Mouse (Mus musculus): ENCODE results near the gene Tstd2. TPM values are rescaled to one million over a fixed set of nuclear protein-coding genes. Genes with fewer than 3 reads are reported as not detected.

Gene Tstd2
- 10 to 100 TPM; 14.5 to 18.5 TPM for total RNA-seq (2021)
- long read RNA-seq, experiment 1, transcript Tstd2-202 (10 exons, 3,726 nt): major isoform, 14 of 26 reads
- long read RNA-seq, experiment 1, partial matches to known transcripts: 2 of 26 reads
- long read RNA-seq, experiment 1, other reads (novel, unspliced or antisense): 8 of 26 reads
- long read RNA-seq, experiment 2, transcript Tstd2-202 (10 exons, 3,726 nt): major isoform, 7 of 16 reads
- long read RNA-seq, experiment 2, partial matches to known transcripts: 2 of 16 reads
- long read RNA-seq, experiment 2, other reads (novel, unspliced or antisense): 5 of 16 reads

DNA sequence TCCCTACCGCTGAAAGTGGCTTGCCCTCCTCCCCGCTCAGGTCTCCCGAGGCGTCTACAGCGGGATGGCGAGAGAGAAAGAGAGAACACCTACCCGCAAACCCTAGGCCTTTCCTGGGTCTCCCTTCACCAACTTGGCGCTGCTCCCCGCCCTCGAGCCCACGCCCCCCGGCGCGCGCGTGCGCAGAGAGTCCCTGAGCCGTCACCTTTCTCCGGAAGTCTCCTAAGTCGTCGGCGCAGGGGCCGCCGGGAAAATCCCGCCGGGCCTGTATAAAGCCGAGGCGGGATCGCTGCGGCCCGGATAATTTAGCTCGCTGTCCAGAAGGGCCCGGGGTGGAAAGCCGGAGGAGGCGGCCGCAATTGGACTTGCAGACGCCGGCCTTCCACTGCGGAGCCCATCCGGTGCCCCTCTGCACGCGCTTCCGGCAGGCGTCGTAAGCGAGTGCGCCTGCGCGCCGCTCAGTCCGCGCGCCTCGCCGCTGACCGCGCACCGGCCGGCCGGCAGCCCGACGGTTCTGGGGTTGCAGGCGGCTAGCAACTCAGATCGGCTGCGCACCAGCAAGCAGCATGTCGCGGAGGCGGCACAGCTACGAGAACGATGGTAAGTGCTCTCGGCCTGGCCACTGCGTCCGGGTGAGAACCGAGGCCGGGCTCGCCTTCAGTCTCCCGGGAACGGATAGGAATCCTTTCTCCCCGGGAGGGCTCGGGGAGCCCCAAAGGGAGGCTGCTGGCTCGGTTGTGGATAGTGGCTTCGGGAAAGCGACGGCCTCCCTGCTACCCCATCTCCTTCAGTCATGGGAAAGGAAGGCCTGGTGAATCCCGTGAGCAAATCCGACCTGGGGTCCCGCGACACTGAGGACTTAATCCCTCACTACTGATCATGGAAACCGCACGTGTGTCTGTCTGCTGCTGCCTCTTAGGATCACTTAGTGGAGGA is at the start of gene Tstd2, which contains the start of gene Ncbp1:
Gene Tstd2 (minus strand): TSS at position 408 of the 936 bp plus-strand sequence.
Gene Ncbp1 (plus strand): TSS at position 327 of the 936 bp plus-strand sequence.
- DNase-seq (ENCODE audit: low spot score in 2 of 2): peak; percentile 89 to 93

DNA sequence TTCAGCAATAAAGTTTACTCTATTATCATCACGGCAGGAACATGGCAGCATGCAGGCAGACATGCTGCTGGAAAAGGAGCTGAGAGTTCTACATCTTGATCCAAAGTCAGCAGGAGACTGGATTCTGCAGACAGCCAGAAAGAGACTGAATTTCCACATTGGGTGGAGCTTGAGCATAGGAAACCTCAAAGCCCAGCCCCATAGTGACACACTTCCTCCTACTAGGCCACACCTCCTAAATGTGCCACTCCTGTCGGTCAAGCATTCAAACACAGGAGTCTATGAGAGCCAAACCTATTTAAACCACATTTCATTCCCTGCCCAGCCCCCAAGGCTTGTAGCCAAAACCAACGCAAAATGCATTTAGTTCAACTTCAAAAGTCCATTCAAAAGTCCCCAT is 48.0 kb upstream of the Tstd2 start:
- DNase-seq (ENCODE audit: low spot score in 2 of 2): no peak

DNA sequence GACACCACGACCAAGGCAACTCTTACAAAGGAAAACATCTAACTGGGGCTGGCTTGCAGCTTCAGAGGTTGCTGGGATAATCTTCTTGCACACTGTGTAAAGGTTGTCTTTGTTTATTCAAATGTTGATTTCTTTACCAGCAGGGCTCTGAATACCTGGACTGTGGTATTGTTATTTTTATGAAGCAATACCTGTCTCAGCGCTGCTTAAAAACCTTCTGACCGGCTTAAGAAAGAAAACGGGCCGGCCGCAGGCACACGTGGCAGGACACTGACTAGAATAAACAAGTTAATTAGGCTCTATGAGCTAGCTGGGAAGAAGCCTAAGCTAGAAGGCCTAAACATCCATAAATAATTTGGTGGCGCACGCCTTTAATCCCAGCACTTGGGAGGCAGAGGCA is 47.4 kb upstream of the Tstd2 start:
- DNase-seq (ENCODE audit: low spot score in 2 of 2): no peak

DNA sequence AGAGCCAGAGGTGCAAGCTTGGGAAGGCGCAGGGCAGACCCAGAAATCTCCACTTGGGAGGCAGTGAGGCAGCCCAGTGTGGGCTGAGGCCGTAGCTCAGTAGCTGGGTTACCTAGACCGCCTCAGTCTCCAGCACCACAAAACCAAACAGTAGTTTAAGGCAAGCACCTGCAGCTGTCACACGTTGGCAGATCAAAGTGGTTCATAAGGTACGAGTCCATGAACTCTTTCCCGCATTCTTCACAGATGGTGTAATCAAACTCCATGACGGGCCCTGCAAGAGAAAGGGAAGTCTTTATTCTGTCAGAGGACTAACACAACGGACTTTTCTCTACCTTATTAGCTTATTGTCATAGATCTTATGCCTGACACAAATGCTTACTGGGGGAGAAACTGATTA is 46.9 kb upstream of the Tstd2 start:
- DNase-seq (ENCODE audit: low spot score in 2 of 2): no peak

DNA sequence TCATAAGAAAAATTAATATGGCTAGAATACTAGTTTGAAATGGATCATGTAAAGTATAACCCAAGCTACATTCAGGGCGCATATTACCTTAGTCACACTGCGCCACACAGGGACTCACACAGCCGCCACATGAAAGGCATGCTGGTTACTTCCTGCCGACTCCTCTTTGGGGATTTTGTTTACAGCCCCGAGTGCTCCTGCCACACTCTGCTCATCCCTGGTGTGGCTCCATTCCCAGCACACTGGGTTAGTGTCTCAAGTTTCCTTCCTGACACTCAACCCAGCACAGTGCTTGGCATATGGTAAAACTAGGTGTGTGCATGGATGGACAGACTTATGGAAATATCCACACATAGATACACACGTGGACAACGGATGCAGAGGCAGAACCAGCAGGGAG is 43.7 kb upstream of the Tstd2 start:
- no peak for DNase-seq (ENCODE audit: low spot score in 2 of 2)

DNA sequence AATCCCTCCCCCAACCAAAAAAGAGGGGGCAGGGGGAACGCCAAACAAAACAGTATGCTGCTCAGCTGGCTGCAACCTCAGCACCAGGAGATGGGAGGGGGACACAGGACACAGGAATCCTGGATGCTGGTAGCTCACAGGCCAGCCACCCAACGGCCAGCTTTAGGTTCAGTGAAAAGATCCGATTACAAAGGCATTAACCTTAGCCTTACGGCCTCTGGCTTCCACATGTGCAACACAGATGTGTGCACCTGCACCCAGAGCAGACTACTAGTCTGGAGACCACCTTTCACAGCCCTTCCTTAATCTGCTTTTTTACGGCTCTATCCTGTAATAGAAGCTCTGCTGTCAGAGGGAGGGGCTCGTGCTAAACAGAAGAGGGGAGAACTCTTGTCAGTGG is 42.7 kb upstream of the Tstd2 start:
- DNase-seq (ENCODE audit: low spot score in 2 of 2): no peak

DNA sequence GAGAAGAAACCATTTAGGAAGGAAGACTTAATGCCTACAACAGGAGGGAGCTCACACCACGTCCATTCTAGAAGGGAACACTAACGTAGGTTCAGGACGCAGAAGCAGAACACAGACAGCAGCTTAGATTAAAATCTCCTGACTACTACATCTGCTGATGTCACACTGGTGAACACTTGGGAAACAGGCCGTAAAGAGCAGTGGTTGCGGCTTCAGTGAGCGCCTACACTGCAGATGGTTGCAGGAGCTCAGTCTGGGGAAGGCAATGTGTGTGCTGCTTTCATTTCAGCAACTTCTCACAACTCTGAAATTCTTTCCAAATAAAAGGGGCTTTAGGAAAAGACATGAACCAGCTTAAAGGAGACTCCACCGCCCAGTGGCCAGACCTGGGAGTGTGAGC is 39.0 kb upstream of the Tstd2 start:
- DNase-seq (ENCODE audit: low spot score in 2 of 2): no peak

DNA sequence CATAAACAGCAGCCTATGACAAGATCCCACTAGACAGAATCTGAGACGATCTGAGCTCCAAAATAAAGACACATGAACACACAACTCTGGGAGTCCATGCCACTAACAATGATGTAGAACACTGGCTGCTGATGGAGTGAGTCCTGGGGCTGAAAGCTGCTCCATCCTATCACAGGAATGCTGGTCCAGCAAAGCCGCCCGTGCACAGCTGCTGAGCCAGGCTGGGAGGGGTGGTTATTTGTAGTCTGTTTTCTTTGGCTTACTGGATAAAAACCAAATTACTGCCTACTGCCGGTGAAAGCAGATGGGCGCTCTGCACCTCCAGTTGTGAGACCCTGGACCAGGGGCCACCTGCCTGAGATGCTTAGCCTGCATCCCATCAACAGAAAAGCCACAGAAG is 38.5 kb upstream of the Tstd2 start:
- no peak for DNase-seq (ENCODE audit: low spot score in 2 of 2)

DNA sequence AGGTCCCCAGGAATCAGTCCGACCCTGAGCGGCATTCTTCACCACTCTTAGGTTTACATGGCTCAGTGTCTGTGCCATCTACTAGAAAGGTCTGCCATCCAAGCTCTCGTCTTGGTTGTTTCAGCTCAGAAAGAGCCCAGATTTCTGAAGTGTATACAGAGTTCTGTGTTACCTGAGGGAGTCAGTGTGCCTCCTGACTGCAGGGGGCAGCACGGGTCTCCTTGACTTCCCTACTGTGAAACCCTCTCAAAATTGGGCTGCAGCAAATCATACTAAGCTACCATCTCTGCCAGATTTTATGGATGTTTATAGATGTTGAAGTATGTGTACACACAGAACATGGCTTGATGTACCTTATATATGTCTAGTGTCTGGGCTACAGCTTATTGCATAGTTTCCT is 37.8 kb upstream of the Tstd2 start:
- no peak for DNase-seq (ENCODE audit: low spot score in 2 of 2)

DNA sequence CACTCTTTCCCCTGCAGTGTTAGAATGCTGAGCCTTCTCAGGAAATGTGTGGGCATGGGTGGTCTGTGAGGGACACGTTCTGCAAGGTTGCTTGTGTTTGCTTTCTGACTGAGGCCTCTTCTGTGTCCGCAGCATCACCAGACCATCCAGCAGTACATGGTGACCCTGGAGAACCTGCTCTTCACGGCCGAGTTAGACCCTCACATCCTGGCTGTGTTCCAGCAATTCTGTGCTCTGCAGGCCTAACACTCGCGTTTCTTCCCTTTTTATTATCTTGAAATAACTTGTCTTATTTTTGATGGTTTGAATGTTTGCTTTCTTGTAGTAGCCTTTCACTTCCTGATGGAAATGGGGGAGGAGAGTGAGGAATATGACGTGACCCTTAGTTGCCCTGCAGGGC is 33.3 kb upstream of the Tstd2 start:
- no peak for DNase-seq (ENCODE audit: low spot score in 2 of 2)

DNA sequence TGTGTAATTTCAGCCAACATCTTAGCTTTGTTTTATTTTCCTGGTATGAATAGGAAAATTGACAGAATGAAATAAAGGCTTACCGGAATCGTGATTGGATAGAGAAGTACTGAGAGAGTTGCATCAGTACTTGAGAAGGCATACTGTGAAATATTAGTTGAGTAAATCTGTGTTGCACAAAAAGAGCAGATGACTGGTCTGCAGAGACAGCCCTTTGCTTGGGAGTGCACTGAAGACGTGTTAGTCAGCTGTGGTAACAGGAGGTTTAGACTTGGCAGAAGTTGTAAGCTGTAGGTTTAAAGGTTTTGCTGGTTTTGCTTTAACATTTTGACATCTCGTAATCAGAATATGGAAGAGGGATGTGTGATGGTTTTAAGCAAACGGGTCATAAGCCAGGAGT is 27.3 kb upstream of the Tstd2 start:
- DNase-seq (ENCODE audit: low spot score in 2 of 2): no peak

DNA sequence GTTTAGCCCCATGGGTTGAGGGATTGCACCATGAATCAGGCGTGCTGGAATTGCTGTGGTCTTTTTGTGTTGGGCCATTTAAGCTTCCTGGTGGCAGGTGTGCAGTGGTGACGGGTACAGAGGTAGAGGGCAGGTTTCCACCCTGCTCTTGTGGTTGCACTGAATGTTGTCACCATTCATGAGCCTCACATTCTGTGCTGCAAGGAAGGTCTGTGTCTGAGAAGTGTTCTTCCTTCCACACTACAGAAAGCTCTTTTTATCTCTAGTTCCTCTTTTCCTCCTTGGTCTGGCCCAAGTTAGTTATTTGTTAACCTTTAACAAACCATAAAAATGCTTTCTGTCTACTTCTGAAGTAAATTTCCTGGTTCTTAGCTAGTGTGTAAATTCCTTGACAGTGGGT is 25.5 kb upstream of the Tstd2 start:
- no peak for DNase-seq (ENCODE audit: low spot score in 2 of 2)

DNA sequence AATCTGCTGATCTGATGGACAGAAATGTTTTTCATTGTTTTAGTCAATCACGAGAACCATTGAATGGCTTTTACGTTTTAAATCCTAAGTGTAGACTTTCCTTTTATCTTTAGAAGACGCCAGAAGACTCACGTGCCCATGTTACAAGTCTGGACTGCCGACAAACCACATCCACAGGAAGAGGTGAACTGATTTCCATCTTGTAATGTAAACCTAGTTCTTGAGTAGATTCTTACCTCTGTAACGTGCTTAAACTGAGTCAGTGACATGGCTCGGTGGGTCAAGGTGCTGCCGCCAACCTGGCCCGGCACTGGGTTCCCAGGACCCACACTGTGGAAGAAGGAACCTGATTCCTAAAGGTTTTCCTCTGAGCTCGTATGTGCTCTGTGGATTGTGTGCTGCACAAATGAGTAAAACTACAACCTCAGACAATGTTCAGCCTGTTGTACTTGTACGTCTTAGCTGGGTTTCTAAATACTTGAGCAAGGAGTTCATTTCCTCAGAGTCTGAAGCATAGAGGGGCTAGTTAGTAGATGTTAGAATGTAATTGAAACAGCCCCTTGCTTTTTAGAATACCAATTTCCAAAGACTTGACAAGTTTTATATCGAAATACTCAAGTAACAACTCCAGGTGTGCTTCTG is 13.5 kb upstream of the Tstd2 start:
- DNase-seq (ENCODE audit: low spot score in 2 of 2): no peak

DNA sequence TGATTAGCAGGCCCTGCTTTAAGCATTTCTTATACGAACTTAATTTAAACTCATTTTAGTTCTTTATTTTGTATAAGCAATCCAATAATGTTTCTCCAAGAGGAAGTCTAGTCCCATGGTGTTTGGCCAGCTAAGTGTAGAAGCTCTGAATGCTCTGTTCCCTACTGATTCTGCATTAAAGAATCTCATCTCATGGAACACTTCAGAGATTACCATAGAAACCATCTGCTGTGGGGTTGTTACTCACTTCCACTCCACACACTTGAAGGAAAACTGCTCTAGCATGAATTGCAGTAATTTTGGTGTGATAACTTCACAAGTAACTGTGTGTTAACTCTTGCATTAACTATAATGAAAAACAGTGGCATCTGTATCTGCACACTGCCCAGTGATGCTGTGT is 8.4 kb upstream of the Tstd2 start:
- DNase-seq (ENCODE audit: low spot score in 2 of 2): no peak

DNA sequence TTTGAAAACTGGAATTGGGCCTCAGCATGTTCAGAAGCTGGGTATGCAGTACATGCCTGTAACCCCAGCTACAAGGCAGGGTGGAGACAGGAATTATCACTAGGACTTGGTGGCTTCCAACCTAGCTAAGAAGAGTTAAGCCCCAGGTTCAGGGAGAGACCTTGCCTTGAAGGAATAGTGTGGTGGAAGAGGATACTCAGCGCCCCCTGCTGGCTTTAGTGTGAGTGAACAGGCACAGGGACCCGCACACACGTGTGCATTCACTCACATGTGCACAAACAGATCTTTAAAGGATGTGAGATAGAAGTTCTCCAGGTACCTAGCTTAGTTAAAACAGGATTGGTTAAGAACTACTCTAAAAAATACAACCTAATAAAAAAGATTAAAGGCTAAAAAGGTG is 5.8 kb upstream of the Tstd2 start:
- DNase-seq (ENCODE audit: low spot score in 2 of 2): no peak

DNA sequence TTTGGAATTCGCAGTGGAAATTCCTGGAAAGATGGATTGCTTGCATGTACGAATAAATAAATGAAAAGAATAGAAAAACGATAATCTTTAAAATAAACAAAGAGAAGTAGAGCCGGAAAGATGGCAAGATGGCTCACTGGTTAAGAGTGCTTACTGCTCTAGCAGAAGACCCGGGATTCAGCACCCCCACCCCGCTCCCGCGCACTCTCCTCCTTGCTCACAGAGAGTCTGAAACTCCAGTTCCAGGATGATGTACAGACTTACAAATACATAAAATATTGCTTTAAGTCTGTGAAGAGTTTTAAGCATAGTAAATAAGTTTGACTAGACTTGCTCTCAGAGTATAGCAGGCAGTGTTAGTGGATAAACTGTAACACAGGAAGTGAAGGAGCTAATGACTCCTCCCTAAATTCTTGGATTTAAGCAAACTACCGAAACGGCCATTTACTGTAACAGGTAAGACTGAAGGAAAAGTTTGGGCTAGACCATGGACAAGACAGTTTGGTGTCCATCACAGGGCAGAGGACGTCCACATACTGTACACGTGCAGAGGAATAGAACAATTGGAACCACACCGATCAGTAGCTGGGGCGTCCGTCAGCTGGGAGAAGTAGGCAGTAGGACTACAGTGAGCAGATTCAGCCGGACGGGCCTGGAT is 736 bp downstream of the Tstd2 start:
- no peak for DNase-seq (ENCODE audit: low spot score in 2 of 2)

DNA sequence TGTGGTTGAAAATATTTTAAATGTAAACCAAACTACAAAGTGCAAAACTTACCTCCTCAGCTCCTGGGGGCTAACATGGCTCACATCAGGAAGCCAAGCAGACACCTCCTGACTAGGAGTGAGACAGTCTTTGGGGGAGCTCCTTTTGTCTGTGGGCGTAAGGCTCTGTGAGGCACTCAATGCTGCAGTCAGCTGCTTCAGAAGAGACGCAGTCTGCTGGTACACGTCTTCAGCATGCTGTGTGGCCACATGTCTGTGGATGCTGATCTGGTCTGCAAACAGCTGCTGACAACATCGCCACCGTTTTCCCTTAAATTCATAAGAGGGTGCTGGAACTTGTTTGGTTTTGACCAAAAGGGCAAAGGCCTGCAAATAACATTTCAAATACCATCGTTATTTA is 6.7 kb downstream of the Tstd2 start:
- DNase-seq (ENCODE audit: low spot score in 2 of 2): peak in 1 of 2 experiments; percentile 24

DNA sequence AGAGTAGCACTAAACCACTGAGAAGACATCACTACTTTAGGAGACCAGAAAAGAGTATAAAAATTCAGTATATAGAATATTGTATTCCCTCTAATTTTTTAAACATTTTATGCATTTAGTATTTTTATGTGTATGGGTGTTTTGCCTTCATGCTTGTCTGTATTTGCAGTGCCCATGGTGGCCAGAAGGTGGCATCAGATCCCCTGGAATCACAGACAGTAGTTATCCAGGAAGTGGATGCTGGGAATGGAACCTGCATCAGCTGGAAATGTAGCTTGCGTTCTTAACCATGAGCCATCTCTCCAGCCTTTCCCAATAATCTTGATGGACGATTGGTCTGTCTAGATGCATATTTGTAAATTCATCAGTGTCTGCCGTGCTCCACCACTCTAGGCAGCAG is 8.3 kb downstream of the Tstd2 start:
- DNase-seq (ENCODE audit: low spot score in 2 of 2): peak; percentile 32 to 56

DNA sequence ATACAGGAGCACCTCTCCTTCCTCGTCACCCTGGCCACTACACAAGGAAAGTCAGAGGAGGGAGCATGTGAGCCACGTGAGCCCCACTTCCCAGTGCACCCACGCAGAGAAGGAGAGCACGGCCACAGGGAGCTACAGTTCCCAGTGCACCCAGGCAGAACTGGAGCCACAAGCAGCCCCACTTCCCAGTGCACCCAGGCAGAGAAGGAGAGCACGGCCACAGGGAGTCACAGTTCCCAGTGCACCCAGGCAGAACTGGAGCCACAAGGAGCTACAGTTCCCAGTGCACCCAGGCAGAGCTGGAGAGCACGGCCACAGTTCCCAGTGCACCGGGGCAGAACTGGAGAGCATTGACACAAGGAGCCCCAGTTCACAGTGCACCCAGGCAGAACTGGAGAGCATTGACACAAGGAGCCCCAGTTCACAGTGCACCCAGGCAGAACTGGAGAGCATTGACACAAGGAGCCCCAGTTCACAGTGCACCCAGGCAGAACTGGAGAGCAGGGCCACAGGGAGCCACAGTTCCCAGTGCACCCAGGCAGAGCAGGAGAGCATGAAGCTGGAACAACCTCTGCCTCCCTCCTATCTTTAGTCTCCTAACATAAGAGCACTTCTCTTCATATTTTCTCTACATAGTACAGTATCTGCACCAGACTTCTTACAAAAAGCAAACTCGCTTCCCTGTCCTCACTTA is 9.0 kb downstream of the Tstd2 start:
- DNase-seq (ENCODE audit: low spot score in 2 of 2): no peak

DNA sequence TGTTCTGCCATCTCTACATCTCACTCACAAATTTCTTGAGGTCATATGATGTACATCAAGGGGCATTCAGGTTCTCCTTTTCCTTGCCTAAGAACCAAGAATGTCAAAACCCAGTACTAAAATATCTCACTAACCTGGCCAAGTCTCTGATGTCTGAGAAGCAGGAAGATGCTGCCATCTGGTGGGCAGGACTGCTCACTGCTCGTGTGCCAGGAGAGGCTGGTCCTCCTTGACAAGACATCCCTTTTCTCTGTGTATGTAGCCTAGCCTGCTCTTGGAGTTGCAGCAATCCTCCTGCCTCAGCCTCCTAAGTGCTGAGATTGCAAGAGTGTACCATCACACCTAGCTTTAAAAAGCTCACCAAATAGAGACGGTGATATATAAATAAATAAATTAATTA is 12.0 kb downstream of the Tstd2 start:
- DNase-seq (ENCODE audit: low spot score in 2 of 2): peak; percentile 80 to 84

DNA sequence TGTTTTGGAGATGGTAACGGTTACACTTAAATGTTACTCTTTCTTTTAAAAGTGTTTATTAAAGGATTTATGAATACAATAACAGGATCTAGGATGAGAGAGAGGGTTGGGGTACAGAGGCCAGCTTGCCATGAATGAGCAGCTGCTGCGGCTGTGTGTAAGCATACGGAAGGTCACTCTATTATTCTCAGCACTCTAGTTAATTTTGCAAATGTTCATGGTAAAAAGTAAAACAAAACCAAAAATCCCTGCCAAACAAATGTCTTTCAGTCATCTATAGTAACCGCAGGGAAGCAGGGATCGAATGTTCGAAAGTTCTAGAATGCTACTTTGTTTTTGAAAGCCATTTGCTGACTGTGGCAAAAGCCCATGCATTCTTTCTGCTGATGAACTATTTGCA is 15.1 kb downstream of the Tstd2 start:
- no peak for DNase-seq (ENCODE audit: low spot score in 2 of 2)
